Mouse (Mus musculus) spleen, adult 2 months (tissue): ENCODE results near the gene Kcng4. TPM values are rescaled to one million over a fixed set of nuclear protein-coding genes. Genes with fewer than 3 reads are reported as not detected.

Source experiments
- DNase-seq, 2 experiments: peaks; one replicate each; pipeline versions ENCODE4 v3.0.0 to v3.0.0-alpha.2; 2012 to 2021; ENCODE audit warnings: low spot score in 2 of 2, low read depth in 1 of 2
- H3K27ac ChIP-seq: fragments of 200-500 bp; 2 replicates; pipeline ENCODE4 v1.5.1; 2012; ENCODE audit warnings: low read length, inconsistent platforms; ENCODE audit not compliant: insufficient read depth
- H3K27me3 ChIP-seq: fragments of 200-500 bp; 2 replicates; pipeline ENCODE4 v1.6.1; 2012; ENCODE audit warnings: mild to moderate bottlenecking, moderate library complexity, low read length, inconsistent platforms; ENCODE audit not compliant: control insufficient read depth, insufficient read depth
- H3K36me3 ChIP-seq: fragments of 200-500 bp; 2 replicates; pipeline ENCODE4 v1.6.1; 2012; ENCODE audit warnings: mild to moderate bottlenecking, low read length, inconsistent platforms; ENCODE audit not compliant: control insufficient read depth, insufficient read depth
- H3K4me1 ChIP-seq: fragments of 200-500 bp; 2 replicates; pipeline ENCODE4 v1.6.1; 2011; ENCODE audit warnings: inconsistent platforms; ENCODE audit not compliant: control insufficient read depth, insufficient read depth, insufficient read length
- H3K4me3 ChIP-seq: fragments of 200-500 bp; 2 replicates; pipeline ENCODE4 v1.5.1; 2011; ENCODE audit warnings: mild to moderate bottlenecking, inconsistent platforms; ENCODE audit not compliant: insufficient read depth, insufficient read length; ENCODE audit errors: extremely low read depth
- CTCF ChIP-seq: fragments of 200-500 bp; IDR thresholded peaks from 2 replicates; pipeline ENCODE4 v1.5.1; 2011; ENCODE audit warnings: mild to moderate bottlenecking, inconsistent platforms; ENCODE audit not compliant: insufficient read depth, insufficient read length, insufficient replicate concordance; ENCODE audit errors: extremely low read depth
- POLR2A ChIP-seq: fragments of 200-500 bp; IDR thresholded peaks from 2 replicates; pipeline ENCODE4 v1.6.1; 2011; ENCODE audit warnings: low read depth, low read length, inconsistent platforms
- WGBS: fragments of 180-500 bp; shearing (Covaris S2); methylation state at CpG from one replicate; pipeline ENCODE4 v1.1.7; 2018; 5-methylcytosine and 5-hydroxymethylcytosine counted together
- polyA plus RNA-seq: library from polyadenylated mRNA; depleted of rRNA; stranded (reverse); fragments of >200 nt; gene quantifications from 2 replicates; pipeline ENCODE4 v1.2.3, GENCODE M21; 2012

The Kcng4 gene
- polyA plus RNA-seq, 1 experiment, result 0.16 TPM

DNA sequence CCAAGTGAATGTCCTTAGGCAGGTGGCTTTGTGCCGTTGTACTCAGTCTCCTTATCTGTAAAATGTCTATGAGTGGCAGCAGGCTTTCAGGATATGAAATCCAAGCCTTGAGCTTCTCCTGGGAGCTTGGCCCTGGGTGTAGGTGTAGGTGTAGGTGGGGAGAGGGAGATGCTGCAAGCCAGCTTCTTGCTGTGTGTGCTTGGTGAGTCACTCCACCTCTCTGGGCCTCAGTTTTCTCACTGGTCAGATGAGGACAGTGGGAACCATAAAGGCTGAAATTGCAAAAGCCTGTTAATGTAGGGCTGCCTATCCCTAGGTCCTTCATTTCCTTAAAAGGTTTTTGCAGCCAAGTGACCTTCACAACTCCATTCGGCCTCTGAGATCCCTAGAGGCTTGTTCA lies 478 bp upstream of the Kcng4 start:
- H3K27me3 ChIP-seq, result no peaks in the 10 kb centered on the region; the same call in 1 of the 2 replicates
- no peak overlapping the region for H3K4me3 ChIP-seq
- TF ChIP-seq CTCF (no peak), POLR2A (no peak)
- H3K36me3 ChIP-seq, result no peaks in the 10 kb centered on the region
- 76% methylated on average over 2 of the region's 2 CpGs for WGBS
- H3K27ac ChIP-seq, result no peak overlapping the region; the same call in 1 of the 2 replicates
- DNase-seq, result no peak
- H3K4me1 ChIP-seq, result no peaks in the 10 kb centered on the region

DNA sequence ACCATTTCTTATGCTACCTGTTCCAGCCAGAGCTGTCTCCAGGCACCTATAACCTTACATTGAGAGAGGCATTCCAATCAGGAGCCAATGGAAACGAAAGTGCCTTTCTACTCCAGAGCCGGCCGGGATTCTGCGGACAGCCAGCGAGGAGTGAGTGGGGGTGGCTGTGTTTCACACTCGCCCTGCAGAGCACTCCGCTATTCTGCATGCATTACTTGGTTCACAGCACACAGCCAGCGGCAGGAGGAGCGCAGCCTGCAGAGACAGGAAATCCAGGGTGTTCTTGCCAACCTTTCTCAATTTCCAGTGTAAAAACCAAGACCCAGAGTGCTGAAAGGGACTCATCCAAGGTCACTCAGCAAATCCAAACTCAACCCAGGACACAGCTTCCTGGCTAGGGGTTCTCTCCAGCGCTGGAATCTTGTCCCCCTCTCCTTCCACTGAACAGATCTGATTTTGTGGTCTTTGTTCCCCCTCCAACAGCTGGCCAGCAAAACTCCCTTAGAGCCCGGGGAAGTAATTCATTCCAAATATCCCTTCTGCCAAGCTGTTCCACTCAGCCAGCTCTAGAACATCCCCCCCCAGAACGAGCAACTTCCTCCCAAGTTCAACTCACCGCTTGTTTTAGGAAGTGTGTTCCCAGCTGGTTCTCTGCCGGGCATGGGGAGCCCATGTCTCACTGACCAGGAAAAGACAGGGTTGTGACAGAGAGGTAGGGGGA lies 704 bp downstream of the Kcng4 start:
- H3K4me1 ChIP-seq, result no peaks in the 10 kb centered on the region
- H3K4me3 ChIP-seq, result no peak overlapping the region
- no peak for DNase-seq
- WGBS, result 31% methylated on average over 14 of the region's 14 CpGs
- no peaks in the 10 kb centered on the region for H3K36me3 ChIP-seq
- TF ChIP-seq CTCF (no peak), POLR2A (no peak)
- H3K27me3 ChIP-seq, result no peaks in the 10 kb centered on the region; the same call in 1 of the 2 replicates
- H3K27ac ChIP-seq, result no peak overlapping the region

GRCm38 (mm10) chr8:119632909-119633308 lies 2.6 kb downstream of the Kcng4 start:
- no peaks in the 10 kb centered on the region; the same call in 1 of the 2 replicates for H3K27me3 ChIP-seq

GRCm38 (mm10) chr8:119632246-119632645 lies 3.2 kb downstream of the Kcng4 start:
- no peak for DNase-seq
- no peaks in the 10 kb centered on the region for H3K4me1 ChIP-seq
- H3K4me3 ChIP-seq, result no peak overlapping the region
- WGBS, result 80% methylated on average over 9 of the region's 9 CpGs
- H3K27me3 ChIP-seq, result no peaks in the 10 kb centered on the region; the same call in 1 of the 2 replicates
- H3K36me3 ChIP-seq, result no peaks in the 10 kb centered on the region
- TF ChIP-seq CTCF (no peak), POLR2A (no peak)
- no peak overlapping the region for H3K27ac ChIP-seq

More at GRCm38 (mm10) chr8:119632909-119633308, 2.6 kb downstream of the Kcng4 start:
- Histone ChIP-seq H3K27ac (no peak overlapping the region), H3K4me3 (no peak overlapping the region), H3K36me3 (no peaks in the 10 kb centered on the region), H3K4me1 (no peaks in the 10 kb centered on the region)
- 56% methylated on average over 29 of the region's 29 CpGs for WGBS
- TF ChIP-seq CTCF (no peak), POLR2A (no peak)
- DNase-seq, result no peak

- DNase-seq, result no peak
- WGBS, result 55% methylated on average over 3 of the region's 3 CpGs
Observed at GRCm38 (mm10) chr8:119630841-119631240, 4.6 kb downstream of the Kcng4 start.

DNA sequence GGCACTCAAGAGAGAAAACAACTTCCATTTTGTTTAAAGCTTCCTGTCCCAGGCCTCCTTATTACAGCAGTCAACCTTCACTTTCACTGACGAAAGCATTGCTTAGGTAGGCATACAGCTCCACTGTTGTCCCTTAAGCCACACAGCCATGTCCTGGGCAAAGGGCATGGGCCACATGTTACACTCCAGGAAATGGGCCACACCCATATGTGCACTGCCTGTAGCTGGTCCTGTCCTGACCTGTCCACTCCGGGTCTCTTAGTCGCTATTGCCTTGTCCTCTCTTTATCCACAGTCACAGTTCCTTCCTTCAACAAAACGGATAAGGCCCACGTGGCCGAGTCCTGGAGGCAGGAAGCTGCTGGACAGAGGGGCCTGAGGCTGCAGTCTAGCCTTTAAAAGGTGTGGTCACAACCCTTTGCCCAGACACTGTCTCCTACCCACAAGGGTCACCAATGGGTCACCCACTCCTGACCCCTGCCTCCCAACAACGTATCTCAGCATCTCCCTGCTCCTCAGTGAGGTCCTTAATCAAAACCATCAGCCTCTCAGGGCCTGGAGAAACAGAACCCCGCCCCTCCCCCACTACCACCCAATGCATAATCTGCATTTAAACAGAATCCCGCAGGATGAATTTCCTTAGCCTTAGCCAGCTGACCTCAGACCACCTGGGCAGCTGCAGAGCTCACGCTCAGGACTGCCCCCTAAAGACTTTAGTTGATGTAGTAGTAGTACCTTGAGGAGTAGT lies 7.7 kb downstream of the Kcng4 start:
- no peaks in the 10 kb centered on the region; the same call in 1 of the 2 replicates for H3K27me3 ChIP-seq
- DNase-seq, result no peak
- TF ChIP-seq POLR2A (no peak), CTCF (no peak)
- 80% methylated on average over 10 of the region's 10 CpGs for WGBS
- no peak overlapping the region for H3K27ac ChIP-seq
- no peaks in the 10 kb centered on the region for H3K4me1 ChIP-seq
- no peaks in the 10 kb centered on the region for H3K36me3 ChIP-seq
- H3K4me3 ChIP-seq, result no peak overlapping the region

More at GRCm38 (mm10) chr8:119630841-119631240, 4.6 kb downstream of the Kcng4 start:
- Histone ChIP-seq H3K4me1 (no peaks in the 10 kb centered on the region), H3K4me3 (no peak overlapping the region), H3K36me3 (no peaks in the 10 kb centered on the region), H3K27ac (no peak overlapping the region), H3K27me3 (no peaks in the 10 kb centered on the region; the same call in 1 of the 2 replicates)
- TF ChIP-seq POLR2A (no peak), CTCF (no peak)

DNA sequence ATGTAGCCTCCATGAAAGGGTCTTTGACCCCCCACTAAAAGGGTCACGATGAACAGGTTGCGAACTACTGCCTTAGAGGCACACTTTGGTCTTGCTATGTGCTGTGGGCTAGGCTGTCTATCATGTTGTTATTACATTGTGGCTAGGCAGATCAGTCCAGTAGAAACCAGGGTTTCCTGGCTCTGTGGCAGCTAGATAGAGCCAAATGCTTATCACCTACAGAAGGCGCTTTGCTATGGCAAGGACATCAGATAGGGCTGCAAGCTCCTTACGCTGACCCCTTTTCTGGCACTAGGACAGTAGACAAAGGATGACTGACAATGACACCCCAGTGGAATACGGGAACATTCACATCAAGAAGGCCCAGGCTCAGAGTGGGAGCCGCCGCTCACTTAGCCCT lies 8.3 kb downstream of the Kcng4 start:
- H3K4me1 ChIP-seq, result no peaks in the 10 kb centered on the region
- TF ChIP-seq POLR2A (no peak), CTCF (no peak)
- 79% methylated on average over 7 of the region's 7 CpGs for WGBS
- H3K36me3 ChIP-seq, result no peaks in the 10 kb centered on the region
- no peak for DNase-seq
- H3K4me3 ChIP-seq, result no peak overlapping the region
- H3K27me3 ChIP-seq, result no peaks in the 10 kb centered on the region
- H3K27ac ChIP-seq, result no peak overlapping the region
